Mouse (Mus musculus): ENCODE results near the gene Erc2. TPM values are rescaled to one million over a fixed set of nuclear protein-coding genes. Genes with fewer than 3 reads are reported as not detected.

Gene Erc2
- total and polyA plus RNA-seq, 2 experiments from 2014 or later: 0.11 to 1.7 TPM

DNA sequence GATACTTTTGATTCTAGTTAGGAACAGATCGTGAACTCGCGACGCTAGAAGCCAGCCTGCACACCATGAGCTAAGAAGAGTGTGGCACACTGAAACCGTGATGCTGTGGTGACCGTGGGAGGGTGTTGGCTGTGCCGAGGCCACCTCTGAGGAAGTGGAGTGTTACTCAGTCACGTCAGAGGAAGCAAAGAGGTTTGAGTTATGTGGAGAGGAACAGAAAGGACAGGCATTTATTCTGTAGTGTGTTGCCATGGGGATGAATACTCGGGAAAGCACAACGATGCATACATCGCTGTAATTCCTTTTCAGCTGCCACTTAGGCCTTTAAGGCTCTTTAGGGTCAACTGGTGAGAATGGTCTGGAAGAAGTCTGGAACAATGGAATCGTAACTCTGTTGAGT, 445.8 kb downstream of the Erc2 start:
- no peak overlapping the region for H3K9ac ChIP-seq (replicated peaks; ENCODE audit: low read depth, low read length)
- no peak for ATAC-seq (ENCODE audit: insufficient read depth, low read depth)
- no peaks in the 10 kb centered on the region for H3K9me3 ChIP-seq (replicated peaks; ENCODE audit: control insufficient read depth, low read length)
- no peak overlapping the region for H3K27ac ChIP-seq (ENCODE audit: low read depth)
- H3K36me3 ChIP-seq (replicated peaks; ENCODE audit: control insufficient read depth, insufficient read depth, low read length): no peaks in the 10 kb centered on the region
- DNase-seq (ENCODE audit: low spot score): no peak
- no peak overlapping the region for H3K4me3 ChIP-seq (ENCODE audit: low read depth, low read length)
- no peaks in the 10 kb centered on the region for H3K4me1 ChIP-seq (ENCODE audit: control insufficient read depth, insufficient read depth)
- 71% methylated on average over 12 of the region's 12 CpGs for WGBS
- no peaks in the 10 kb centered on the region for H3K27me3 ChIP-seq (ENCODE audit: control insufficient read depth, insufficient read depth, low read length)
- H3K4me2 ChIP-seq (ENCODE audit: low read depth, low read length): no peak overlapping the region
- no peak for TF ChIP-seq CTCF (IDR thresholded peaks at IDR 0.05; ENCODE audit: low read depth)
- no peak for TF ChIP-seq EP300 (IDR thresholded peaks at IDR 0.05; ENCODE audit: low read depth)

DNA sequence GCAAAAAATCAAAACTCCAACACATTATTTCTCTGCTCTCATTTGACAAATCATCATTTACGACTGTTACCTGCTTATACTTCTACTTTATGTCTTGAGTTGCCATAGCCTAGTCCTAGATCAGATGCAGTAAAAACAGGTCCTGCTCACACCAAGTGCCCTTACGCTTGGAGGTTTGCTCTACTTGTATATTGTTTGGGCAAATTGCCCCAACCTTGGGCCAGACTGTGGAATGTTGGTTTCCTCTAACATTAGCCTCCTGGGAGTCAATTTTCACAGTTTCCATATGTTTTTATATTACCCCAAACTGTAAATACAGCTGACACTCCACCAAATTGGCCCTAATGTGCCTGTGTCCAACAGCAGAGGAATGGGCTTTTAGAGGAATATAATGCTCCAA, 447.6 kb downstream of the Erc2 start:
- H3K4me3 ChIP-seq (ENCODE audit: low read depth, low read length): no peak overlapping the region
- H3K36me3 ChIP-seq (replicated peaks; ENCODE audit: control insufficient read depth, insufficient read depth, low read length): no peaks in the 10 kb centered on the region
- no peak for TF ChIP-seq CTCF (IDR thresholded peaks at IDR 0.05; ENCODE audit: low read depth)
- H3K4me1 ChIP-seq (ENCODE audit: control insufficient read depth, insufficient read depth): no peaks in the 10 kb centered on the region
- H3K4me2 ChIP-seq (ENCODE audit: low read depth, low read length): no peak overlapping the region
- ATAC-seq (ENCODE audit: insufficient read depth, low read depth) (no peak), DNase-seq (ENCODE audit: low spot score) (no peak)
- H3K9ac ChIP-seq (replicated peaks; ENCODE audit: low read depth, low read length): no peak overlapping the region
- H3K9me3 ChIP-seq (replicated peaks; ENCODE audit: control insufficient read depth, low read length): no peaks in the 10 kb centered on the region
- no peaks in the 10 kb centered on the region for H3K27me3 ChIP-seq (ENCODE audit: control insufficient read depth, insufficient read depth, low read length)
- 79% methylated on average over 2 of the region's 2 CpGs for WGBS
- no peak overlapping the region for H3K27ac ChIP-seq (ENCODE audit: low read depth)

DNA sequence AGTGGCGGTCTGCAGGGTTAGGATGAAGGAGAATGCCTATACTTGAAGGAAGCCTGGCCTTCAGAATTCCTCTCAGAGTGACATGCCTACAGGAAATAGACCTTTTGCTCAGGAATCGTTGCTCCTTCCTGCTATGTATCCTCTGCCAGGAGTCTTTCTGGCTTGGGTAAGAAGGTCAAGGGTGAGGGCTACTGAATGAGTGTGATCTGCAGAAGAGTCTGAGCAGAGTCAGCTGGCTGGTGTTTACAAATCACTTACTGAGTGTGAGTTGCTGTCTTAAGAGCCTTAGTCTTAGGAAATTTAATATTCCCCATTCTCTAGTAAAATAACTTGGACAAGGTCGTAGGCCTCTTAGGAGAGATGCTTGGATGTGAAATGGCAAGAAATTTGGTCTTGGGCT, 450.3 kb downstream of the Erc2 start:
- ATAC-seq (ENCODE audit: insufficient read depth, low read depth) (no peak), DNase-seq (ENCODE audit: low spot score) (no peak)
- 71% methylated on average over 3 of the region's 3 CpGs for WGBS
- Histone ChIP-seq H3K4me2 (ENCODE audit: low read depth, low read length) (no peak overlapping the region), H3K27ac (ENCODE audit: low read depth) (no peak overlapping the region), H3K9ac (replicated peaks; ENCODE audit: low read depth, low read length) (no peak overlapping the region), H3K27me3 (ENCODE audit: control insufficient read depth, insufficient read depth, low read length) (no peaks in the 10 kb centered on the region), H3K9me3 (replicated peaks; ENCODE audit: control insufficient read depth, low read length) (no peaks in the 10 kb centered on the region), H3K4me3 (ENCODE audit: low read depth, low read length) (no peak overlapping the region), H3K4me1 (ENCODE audit: control insufficient read depth, insufficient read depth) (no peaks in the 10 kb centered on the region), H3K36me3 (replicated peaks; ENCODE audit: control insufficient read depth, insufficient read depth, low read length) (no peaks in the 10 kb centered on the region)
- TF ChIP-seq EP300 (IDR thresholded peaks at IDR 0.05; ENCODE audit: low read depth) (no peak), CTCF (IDR thresholded peaks at IDR 0.05; ENCODE audit: low read depth) (no peak)

DNA sequence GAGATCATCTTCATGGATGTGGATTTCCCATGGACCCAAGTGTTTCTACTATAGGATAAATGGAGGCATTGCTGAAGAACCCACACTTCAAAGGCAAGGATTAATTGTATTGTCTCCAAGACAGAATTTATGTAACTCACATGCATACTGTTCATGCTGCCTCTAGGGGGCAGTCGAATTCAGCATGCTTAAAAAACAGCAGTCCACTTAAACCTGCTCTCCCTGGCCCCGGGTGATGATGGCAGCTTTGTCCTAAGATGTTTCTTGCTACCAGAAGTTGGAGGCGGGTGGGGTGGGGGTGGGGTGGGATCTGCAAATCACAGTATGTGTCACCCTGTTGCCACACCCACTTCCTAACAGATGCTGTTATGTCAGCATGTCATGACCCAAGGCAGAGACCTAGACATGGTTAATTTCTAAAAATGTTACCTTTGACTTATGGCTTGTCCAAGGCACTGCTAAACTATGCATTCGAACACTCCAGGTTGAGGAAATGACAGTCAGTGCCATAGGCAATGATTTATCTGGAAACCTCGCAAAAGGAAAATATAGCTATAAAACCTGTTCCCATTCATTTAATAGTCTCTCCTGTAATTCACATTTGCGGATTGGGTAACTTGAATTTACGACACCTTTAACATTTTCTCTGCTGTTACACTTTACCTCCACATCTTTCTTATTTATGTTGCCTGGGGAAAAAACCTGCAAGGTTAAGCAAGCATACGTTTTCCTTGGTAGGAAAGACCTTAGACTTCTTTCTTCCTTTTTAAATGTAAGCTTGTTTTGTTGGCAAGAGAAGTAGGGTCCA, 467.6 kb downstream of the Erc2 start:
- TF ChIP-seq CTCF (IDR thresholded peaks at IDR 0.05; ENCODE audit: low read depth) (peak; percentile 65), EP300 (IDR thresholded peaks at IDR 0.05; ENCODE audit: low read depth) (no peak)
- H3K36me3 ChIP-seq (replicated peaks; ENCODE audit: control insufficient read depth, insufficient read depth, low read length): no peaks in the 10 kb centered on the region
- 67% methylated on average over 8 of the region's 8 CpGs for WGBS
- DNase-seq (ENCODE audit: low spot score) (peak; percentile 28), ATAC-seq (ENCODE audit: insufficient read depth, low read depth) (no peak)
- H3K9ac ChIP-seq (replicated peaks; ENCODE audit: low read depth, low read length): no peak overlapping the region
- H3K27ac ChIP-seq (ENCODE audit: low read depth): no peak overlapping the region
- H3K4me3 ChIP-seq (ENCODE audit: low read depth, low read length): no peak overlapping the region
- no peaks in the 10 kb centered on the region for H3K4me1 ChIP-seq (ENCODE audit: control insufficient read depth, insufficient read depth)
- H3K27me3 ChIP-seq (ENCODE audit: control insufficient read depth, insufficient read depth, low read length): no peaks in the 10 kb centered on the region
- H3K4me2 ChIP-seq (ENCODE audit: low read depth, low read length): no peak overlapping the region
- no peaks in the 10 kb centered on the region for H3K9me3 ChIP-seq (replicated peaks; ENCODE audit: control insufficient read depth, low read length)

DNA sequence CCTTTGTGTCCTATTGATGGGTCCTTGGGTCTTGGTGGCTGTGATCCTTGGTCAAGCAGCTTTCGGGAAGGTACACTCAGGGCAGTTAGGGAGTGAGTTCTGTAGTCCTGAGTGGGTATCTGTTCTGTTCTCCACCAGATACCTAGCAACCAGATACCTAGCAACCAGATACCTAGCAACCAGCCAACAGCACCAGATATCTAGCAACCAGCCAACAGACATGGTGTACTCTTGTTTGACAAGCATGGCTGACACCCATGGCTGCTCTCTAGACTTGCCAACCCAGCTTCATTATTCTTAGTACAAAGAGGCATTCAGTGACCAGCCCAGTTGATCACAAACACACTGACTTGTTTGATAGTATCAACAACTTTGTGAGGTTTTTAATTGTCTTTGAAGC, 469.1 kb downstream of the Erc2 start:
- no peak for ATAC-seq (ENCODE audit: insufficient read depth, low read depth)
- 89% methylated on average over 1 of the region's 1 CpGs for WGBS
- TF ChIP-seq CTCF (IDR thresholded peaks at IDR 0.05; ENCODE audit: low read depth): no peak
- Histone ChIP-seq H3K27me3 (ENCODE audit: control insufficient read depth, insufficient read depth, low read length) (no peaks in the 10 kb centered on the region), H3K4me2 (ENCODE audit: low read depth, low read length) (no peak overlapping the region), H3K9ac (replicated peaks; ENCODE audit: low read depth, low read length) (no peak overlapping the region), H3K9me3 (replicated peaks; ENCODE audit: control insufficient read depth, low read length) (no peaks in the 10 kb centered on the region), H3K36me3 (replicated peaks; ENCODE audit: control insufficient read depth, insufficient read depth, low read length) (no peaks in the 10 kb centered on the region), H3K4me3 (ENCODE audit: low read depth, low read length) (no peak overlapping the region), H3K27ac (ENCODE audit: low read depth) (no peak overlapping the region), H3K4me1 (ENCODE audit: control insufficient read depth, insufficient read depth) (no peaks in the 10 kb centered on the region)
- no peak for DNase-seq (ENCODE audit: low spot score)

DNA sequence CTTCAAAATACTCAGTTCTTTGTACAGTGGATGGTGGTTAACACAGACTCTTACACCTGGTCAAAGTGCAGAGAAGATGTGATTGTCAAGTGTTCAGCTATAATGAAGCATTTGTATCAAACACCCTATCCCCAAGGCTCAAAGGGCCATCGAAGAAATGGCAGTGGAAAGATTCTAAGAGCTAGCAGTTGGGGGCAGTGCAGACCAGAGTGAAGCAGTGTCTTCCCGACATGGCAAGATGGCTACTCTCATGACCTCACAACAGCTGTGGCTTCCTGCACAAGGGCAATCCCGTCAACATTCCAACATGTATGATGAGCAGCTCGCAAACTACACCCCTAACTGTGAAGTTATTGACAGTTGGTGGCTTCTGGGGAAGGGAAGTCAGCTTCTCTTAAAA, 471.0 kb downstream of the Erc2 start:
- H3K27me3 ChIP-seq (ENCODE audit: control insufficient read depth, insufficient read depth, low read length): no peaks in the 10 kb centered on the region
- TF ChIP-seq EP300 (IDR thresholded peaks at IDR 0.05; ENCODE audit: low read depth): no peak
- peak; percentile 31; the same call in 1 of the 2 replicates for TF ChIP-seq CTCF (IDR thresholded peaks at IDR 0.05; ENCODE audit: low read depth)
- 60% methylated on average over 4 of the region's 4 CpGs for WGBS
- no peak overlapping the region for H3K27ac ChIP-seq (ENCODE audit: low read depth)
- DNase-seq (ENCODE audit: low spot score) (no peak), ATAC-seq (ENCODE audit: insufficient read depth, low read depth) (no peak)
- no peaks in the 10 kb centered on the region for H3K4me1 ChIP-seq (ENCODE audit: control insufficient read depth, insufficient read depth)
- no peak overlapping the region for H3K9ac ChIP-seq (replicated peaks; ENCODE audit: low read depth, low read length)
- no peak overlapping the region for H3K4me2 ChIP-seq (ENCODE audit: low read depth, low read length)
- no peaks in the 10 kb centered on the region for H3K36me3 ChIP-seq (replicated peaks; ENCODE audit: control insufficient read depth, insufficient read depth, low read length)
- no peak overlapping the region for H3K4me3 ChIP-seq (ENCODE audit: low read depth, low read length)
- no peaks in the 10 kb centered on the region for H3K9me3 ChIP-seq (replicated peaks; ENCODE audit: control insufficient read depth, low read length)
